ENCODE assay signal across 13 mouse cellular contexts in genomic region chr6:83010010-83010409, GRCm38 (mm10). TPM values are rescaled to one million over a fixed set of nuclear protein-coding genes. Genes with fewer than 3 reads are reported as not detected.
DNase-seq lines count a peak whose midpoint lies in the region; ATAC-seq and TF ChIP-seq lines count a peak whose summit lies in the region.
"Had no signal": no experiment of that assay in that cellular context is flagged by ENCODE, and none has a peak within 500 bp of the region (broad histone marks: within the 10 kb centered on the region; RNA-seq: fewer than 3 reads in every experiment).

No protein-coding gene starts in this region.

- DNase-seq in heart, postnatal 25 days (ENCODE audit: low spot score) = no peak
- DNase-seq in MEL (ENCODE audit: low read depth, low spot score) = peak; percentile 88
- peak; percentile 24 to 34 for DNase-seq in natural killer cell, adult 2 months (ENCODE audit: low spot score in 2 of 2)
- DNase-seq in layer of hippocampus, postnatal 36 days = no peak
- DNase-seq in right cerebral cortex, postnatal 25 days = no peak
- DNase-seq in left cerebral cortex, postnatal 25 days (ENCODE audit: low spot score in 2 of 2) = no peak
- DNase-seq: B cell, adult 2 months; cerebellum, adult 9-11 months; gastrocnemius, postnatal 14 days; heart, postnatal 4 days had no signal

- H3K79me2 ChIP-seq in MEL (ENCODE audit: control insufficient read depth, insufficient read depth, low read length, poor library complexity) = peaks cover 3% of the 10 kb centered on the region

- peaks cover 3% of the 10 kb centered on the region for H3K4me1 ChIP-seq in heart, embryonic 16.5 days (ENCODE audit: control insufficient read depth, insufficient read depth, low read length)
- H3K4me1 ChIP-seq in MEL (ENCODE audit: control insufficient read depth in 1 of 2, insufficient read depth in 2 of 2, low read length in 2 of 2) = peaks cover 41 to 52% of the 10 kb centered on the region in 2 experiments

- no peak overlapping the region; the same call in 1 of the 2 replicates for H3K9ac ChIP-seq in heart, embryonic 16.5 days (ENCODE audit: low read length)
- H3K9ac ChIP-seq in MEL (ENCODE audit: control insufficient read depth, low read depth, low read length, poor library complexity, severe bottlenecking) = peak overlapping the region; percentile 79

- H3K4me3 ChIP-seq in heart, embryonic 16.5 days (ENCODE audit: low read length) = no peak overlapping the region
- H3K4me3 ChIP-seq in MEL (ENCODE audit: control insufficient read depth in 1 of 2, insufficient read depth in 1 of 2, low read depth in 2 of 2, low read length in 2 of 2) = peak overlapping the region; percentile 56 to 80

- peak; percentile 15 to 89; a peak in 3 of 4 replicates for TF ChIP-seq POLR2A in MEL (IDR thresholded peaks at IDR 0.05; ENCODE audit: control insufficient read depth in 1 of 2, insufficient read depth in 1 of 2, low read depth in 1 of 2, low read length in 2 of 2, poor library complexity in 1 of 2)

- no peak for TF ChIP-seq RAD21 in MEL (IDR thresholded peaks at IDR 0.05; ENCODE audit: low read depth, low read length)

- no peaks in the 10 kb centered on the region for H3K27me3 ChIP-seq in heart, embryonic 16.5 days (ENCODE audit: control insufficient read depth, insufficient read depth, low read length)
- no peaks in the 10 kb centered on the region for H3K27me3 ChIP-seq in MEL (ENCODE audit: control insufficient read depth in 1 of 2, insufficient read depth in 2 of 2, low read length in 2 of 2)

- 37% methylated on average over 7 of the region's 7 CpGs for WGBS in heart, embryonic 16.5 days

- no peak overlapping the region; the same call in 1 of the 2 replicates for H3K27ac ChIP-seq in heart, embryonic 16.5 days (ENCODE audit: low read length)
- H3K27ac ChIP-seq in MEL (ENCODE audit: control insufficient read depth, low read depth, low read length) = peak overlapping the region; percentile 88

- H3K4me2 ChIP-seq in heart, embryonic 16.5 days (ENCODE audit: low read depth, low read length) = peak overlapping the region; percentile 20; the same call in 1 of the 2 replicates

- intact Hi-C loops in heart, postnatal 25 days (cut with DNase I) = no loop called here
- intact Hi-C loops in left cerebral cortex, postnatal 25 days (cut with DNase I) = no loop called here

- TF ChIP-seq EP300 in MEL (IDR thresholded peaks at IDR 0.05; ENCODE audit: low read depth in 1 of 2, low read length in 2 of 2) = peak in 1 of 2 experiments; percentile 70; a peak in 3 of 4 replicates

- no peak for TF ChIP-seq CTCF in MEL (IDR thresholded peaks at IDR 0.05 in 2 of 3, conservative IDR thresholded peaks at IDR 0.05 in 1 of 3; ENCODE audit: control insufficient read depth in 1 of 3, insufficient read depth in 1 of 3, low read depth in 2 of 3, low read length in 3 of 3, poor library complexity in 1 of 3, severe bottlenecking in 1 of 3)

- ATAC-seq in heart, embryonic 16.5 days (replicated peaks; ENCODE audit: extremely low read depth, insufficient read depth, low FRiP score) = no peak
- ATAC-seq in inflammation-experienced regulatory T-cells, adult 6 months = peak; percentile 77
- ATAC-seq: forebrain, embryonic 14.5 days had no signal

- H3K9me3 ChIP-seq in heart, embryonic 16.5 days (replicated peaks; ENCODE audit: control insufficient read depth, low read length) = no peaks in the 10 kb centered on the region
- no peaks in the 10 kb centered on the region for H3K9me3 ChIP-seq in MEL (replicated peaks; ENCODE audit: insufficient read depth, low read length)

- no peaks in the 10 kb centered on the region for H3K36me3 ChIP-seq in heart, embryonic 16.5 days (ENCODE audit: control insufficient read depth, insufficient read depth)
- peaks cover 0 to 52% of the 10 kb centered on the region in 2 experiments; a peak in 2 of 4 replicates for H3K36me3 ChIP-seq in MEL (ENCODE audit: control insufficient read depth in 1 of 2, insufficient read depth in 2 of 2, low read length in 2 of 2)

TF ChIP-seq in MEL, 35 proteins besides CTCF, POLR2A, EP300 and RAD21 (continues in another document):
- TF ChIP-seq E2F4 (IDR thresholded peaks at IDR 0.05; ENCODE audit: borderline replicate concordance, low read depth, low read length) (no peak), POLR2AphosphoS5 (IDR thresholded peaks at IDR 0.05; ENCODE audit: borderline replicate concordance, low read depth, low read length) (peak; percentile 19; the same call in 1 of the 2 replicates), GABPA (IDR thresholded peaks at IDR 0.05; ENCODE audit: low read depth, low read length) (no peak), MYB (IDR thresholded peaks at IDR 0.05; ENCODE audit: low read depth, low read length) (no peak), ZNF384 (IDR thresholded peaks at IDR 0.05; ENCODE audit: low read depth, low read length) (no peak), SIN3A (IDR thresholded peaks at IDR 0.05; ENCODE audit: low read length) (peak; percentile 70; the same call in 1 of the 2 replicates), USF2 (IDR thresholded peaks at IDR 0.05; ENCODE audit: borderline replicate concordance in 1 of 2, insufficient read depth in 1 of 2, low read depth in 1 of 2, low read length in 2 of 2) (no peak), JUND (IDR thresholded peaks at IDR 0.05; ENCODE audit: low read depth, low read length) (no peak), RCOR1 (IDR thresholded peaks at IDR 0.05; ENCODE audit: low read depth, low read length) (peak; percentile 41), TBP (IDR thresholded peaks at IDR 0.05; ENCODE audit: low read depth, low read length) (peak; percentile 94), ZC3H11A (IDR thresholded peaks at IDR 0.05; ENCODE audit: low read depth, low read length) (no peak), KAT2A (conservative IDR thresholded peaks at IDR 0.05; ENCODE audit: low read depth, low read length) (no peak; the same call in 1 of the 2 replicates), MEF2A (IDR thresholded peaks at IDR 0.05; ENCODE audit: extremely low read depth, insufficient replicate concordance, low read depth, low read length, poor library complexity, severe bottlenecking) (0 out of 2 replicates have a peak, but pooled peaks have one; percentile 16), ZMIZ1 (IDR thresholded peaks at IDR 0.05; ENCODE audit: low read depth, low read length) (peak; percentile 95), UBTF (IDR thresholded peaks at IDR 0.05; ENCODE audit: borderline replicate concordance, insufficient read depth, low read depth, low read length) (no peak), MAZ (IDR thresholded peaks at IDR 0.05; ENCODE audit: low read depth, low read length) (peak; percentile 68; the same call in 1 of the 2 replicates), CHD2 (IDR thresholded peaks at IDR 0.05; ENCODE audit: low read length) (no peak)

RNA-seq across cellular contexts. Expression of gene Dok1, which starts 23.3 kb away (rescaled TPM):
- 8.5 and 9.5 TPM in 2 replicates for polyA plus RNA-seq in heart, embryonic 16.5 days (2015; fragmentation: Nextera tagmentation; extraction: Ambion mirVana)
- 1 to 10 TPM; 2.9 to 3.2 TPM for total RNA-seq in heart, postnatal 25 days (2021)
- 17.9 and 18.7 TPM in 2 replicates for total RNA-seq in MEL (2012; rRNA removed)
- 10 to 100 TPM in 1 of 2 experiments, not detected in 1; 22.3 TPM for polyA plus RNA-seq in MEL (2012; ENCODE audit: insufficient read depth in 1 of 2, insufficient read length in 2 of 2, low read depth in 1 of 2, low replicate concordance in 2 of 2, missing spikeins in 1 of 2)
- polyA plus RNA-seq in inflammation-experienced regulatory T-cells, adult 6 months (2017; shearing (Covaris generic)) = 10 to 100 TPM; 23.6 to 36.1 (median 30.4) TPM
- total RNA-seq in layer of hippocampus, postnatal 36 days (2021) = 1 to 10 TPM; 2.5 to 2.6 TPM
- 1 to 10 TPM; 1.1 to 1.6 TPM for total RNA-seq in left cerebral cortex, postnatal 25 days (2021)

RNA-seq across cellular contexts. Expression of gene Loxl3, which starts 24.0 kb away (rescaled TPM):
- 8.0 and 8.3 TPM in 2 replicates for polyA plus RNA-seq in heart, embryonic 16.5 days (2015; fragmentation: Nextera tagmentation; extraction: Ambion mirVana)
- total RNA-seq in heart, postnatal 25 days (2021) = 1 to 10 TPM; 2.0 to 4.2 TPM
- total RNA-seq in MEL (2012; rRNA removed) = 0.77 and 0.78 TPM in 2 replicates
- 1 to 10 TPM in 1 of 2 experiments, not detected in 1; 1.0 TPM for polyA plus RNA-seq in MEL (2012; ENCODE audit: insufficient read depth in 1 of 2, insufficient read length in 2 of 2, low read depth in 1 of 2, low replicate concordance in 2 of 2, missing spikeins in 1 of 2)
- polyA plus RNA-seq in inflammation-experienced regulatory T-cells, adult 6 months (2017; shearing (Covaris generic)) = not detected
- total RNA-seq in layer of hippocampus, postnatal 36 days (2021) = 1 to 10 TPM; 4.1 to 5.4 TPM
- total RNA-seq in left cerebral cortex, postnatal 25 days (2021) = 1 to 10 TPM; 1.9 to 2.7 TPM

RNA-seq across cellular contexts. Expression of gene Aup1, which starts 44.3 kb away (rescaled TPM):
- polyA plus RNA-seq in heart, embryonic 16.5 days (2015; fragmentation: Nextera tagmentation; extraction: Ambion mirVana) = 140 and 148 TPM in 2 replicates
- 10 to 100 TPM; 65.5 to 73.0 TPM for total RNA-seq in heart, postnatal 25 days (2021)
- 206 and 259 TPM in 2 replicates for total RNA-seq in MEL (2012; rRNA removed)
- polyA plus RNA-seq in MEL (2012; ENCODE audit: insufficient read depth in 1 of 2, insufficient read length in 2 of 2, low read depth in 1 of 2, low replicate concordance in 2 of 2, missing spikeins in 1 of 2) = 100 to 1,000 TPM in 1 of 2 experiments, not detected in 1; 500 TPM
- polyA plus RNA-seq in inflammation-experienced regulatory T-cells, adult 6 months (2017; shearing (Covaris generic)) = 100 to 1,000 TPM; 423 to 474 (median 448) TPM
- total RNA-seq in layer of hippocampus, postnatal 36 days (2021) = 100 to 1,000 TPM; 121 to 142 TPM
- total RNA-seq in left cerebral cortex, postnatal 25 days (2021) = 100 to 1,000 TPM; 100 to 114 TPM

RNA-seq across cellular contexts. Expression of gene Htra2, which starts 45.1 kb away (rescaled TPM):
- polyA plus RNA-seq in heart, embryonic 16.5 days (2015; fragmentation: Nextera tagmentation; extraction: Ambion mirVana) = 81.8 and 94.5 TPM in 2 replicates
- 10 to 100 TPM; 31.8 to 33.9 TPM for total RNA-seq in heart, postnatal 25 days (2021)
- total RNA-seq in MEL (2012; rRNA removed) = 95.1 and 107 TPM in 2 replicates
- 100 to 1,000 TPM in 1 of 2 experiments, not detected in 1; 133 TPM for polyA plus RNA-seq in MEL (2012; ENCODE audit: insufficient read depth in 1 of 2, insufficient read length in 2 of 2, low read depth in 1 of 2, low replicate concordance in 2 of 2, missing spikeins in 1 of 2)
- 10 to 100 TPM; 23.5 to 29.2 (median 28.4) TPM for polyA plus RNA-seq in inflammation-experienced regulatory T-cells, adult 6 months (2017; shearing (Covaris generic))
- total RNA-seq in layer of hippocampus, postnatal 36 days (2021) = 10 to 100 TPM; 47.1 to 49.0 TPM
- total RNA-seq in left cerebral cortex, postnatal 25 days (2021) = 10 to 100 TPM; 42.9 to 45.4 TPM

RNA-seq across cellular contexts. Expression of gene Dqx1, which starts 47.6 kb away (rescaled TPM):
- 0.57 and 0.75 TPM in 2 replicates for polyA plus RNA-seq in heart, embryonic 16.5 days (2015; fragmentation: Nextera tagmentation; extraction: Ambion mirVana)
- total RNA-seq in heart, postnatal 25 days (2021) = under 1 TPM; 0.36 to 0.52 TPM
- 1.3 TPM in 2 replicates for total RNA-seq in MEL (2012; rRNA removed)
- 1 to 10 TPM in 1 of 2 experiments, not detected in 1; 3.4 TPM for polyA plus RNA-seq in MEL (2012; ENCODE audit: insufficient read depth in 1 of 2, insufficient read length in 2 of 2, low read depth in 1 of 2, low replicate concordance in 2 of 2, missing spikeins in 1 of 2)
- 1 to 10 TPM; 2.1 to 2.7 (median 2.7) TPM for polyA plus RNA-seq in inflammation-experienced regulatory T-cells, adult 6 months (2017; shearing (Covaris generic))
- under 1 TPM; 0.40 to 0.94 TPM for total RNA-seq in layer of hippocampus, postnatal 36 days (2021)
- total RNA-seq in left cerebral cortex, postnatal 25 days (2021) = under 1 TPM; 0.25 to 0.99 TPM

Comparison
In these comparisons a context has a peak if more than half of its experiments do, and no peak if none do; other contexts are left out.
1. DNase-seq: peak in MEL (single experiment) and natural killer cell, adult 2 months (2 of 2); none in heart, postnatal 25 days (single experiment), layer of hippocampus, postnatal 36 days (0 of 2), right cerebral cortex, postnatal 25 days (single experiment) and left cerebral cortex, postnatal 25 days (0 of 2).